Mouse (Mus musculus) layer of hippocampus, adult 11-12 months (tissue): ENCODE measurements around the gene Cerk.
"Not testable (repeated sequence)": the region's sequence is repeated elsewhere in the genome, so short reads cannot be mapped to it uniquely, and the experiment has no call there.

ENCODE experiments used
- DNase-seq: peaks from one replicate; pipeline ENCODE4 v3.0.0; 2022; ENCODE audit warnings: low spot score

Cerk gene

DNA sequence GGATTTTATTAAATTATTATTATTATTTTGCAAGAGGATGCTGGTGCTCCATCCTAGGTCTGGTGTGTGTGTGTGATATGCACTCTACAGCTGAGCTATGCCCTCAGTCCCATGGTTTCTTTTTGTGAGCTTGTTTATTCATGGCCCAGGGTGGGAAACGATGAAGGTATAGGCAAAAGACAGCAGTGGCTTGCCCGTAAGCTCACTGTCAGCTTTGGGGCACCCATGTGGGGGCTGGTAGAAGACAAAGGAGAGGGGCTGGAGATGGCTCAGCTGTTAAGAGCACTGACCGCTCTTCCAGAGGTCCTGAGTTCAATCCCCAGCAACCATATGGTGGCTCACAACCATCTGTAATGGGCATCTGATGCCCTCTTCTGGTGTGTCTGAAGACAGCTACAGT, 4.6 kb downstream of the Cerk start:
- not testable (repeated sequence) for DNase-seq

DNA sequence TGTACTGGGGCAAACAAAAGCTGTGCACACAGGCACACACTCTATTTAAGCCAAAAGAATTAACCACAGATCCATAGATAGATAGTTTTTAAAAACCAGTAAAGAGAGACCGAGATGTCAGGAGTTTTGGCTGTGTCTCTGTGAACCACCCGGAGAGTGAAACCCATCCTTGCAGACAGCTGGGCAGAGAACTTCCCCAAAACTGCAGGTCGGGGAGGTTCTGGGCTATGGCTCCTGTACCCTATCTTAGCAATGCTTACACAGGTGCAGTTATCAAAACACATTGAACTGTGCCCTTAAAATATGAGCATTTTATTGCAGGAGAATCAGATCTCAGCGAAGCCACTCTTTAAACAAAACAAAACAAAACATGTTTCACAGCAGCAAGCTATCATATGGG, 5.5 kb downstream of the Cerk start:
- DNase-seq = no peak

DNA sequence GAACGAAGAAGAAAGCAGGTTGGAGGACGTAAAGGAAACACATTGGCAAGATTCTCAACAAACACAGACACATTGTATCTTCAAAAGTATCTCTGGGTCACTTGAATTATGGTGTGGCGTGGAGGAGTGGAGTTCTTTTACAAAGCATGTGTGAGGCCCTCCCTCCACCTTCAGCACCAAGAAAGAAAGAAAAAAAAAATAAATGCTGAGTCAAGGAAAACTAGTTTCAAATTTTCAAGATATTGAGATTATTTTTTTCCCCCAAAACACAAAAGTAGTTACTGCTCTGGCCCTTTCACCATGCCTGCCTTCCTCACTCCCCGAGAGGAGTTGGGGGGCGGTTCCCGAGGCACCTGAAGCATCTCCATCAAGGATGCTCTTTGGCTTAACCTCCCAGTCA, 7.3 kb downstream of the Cerk start:
- no peak for DNase-seq

DNA sequence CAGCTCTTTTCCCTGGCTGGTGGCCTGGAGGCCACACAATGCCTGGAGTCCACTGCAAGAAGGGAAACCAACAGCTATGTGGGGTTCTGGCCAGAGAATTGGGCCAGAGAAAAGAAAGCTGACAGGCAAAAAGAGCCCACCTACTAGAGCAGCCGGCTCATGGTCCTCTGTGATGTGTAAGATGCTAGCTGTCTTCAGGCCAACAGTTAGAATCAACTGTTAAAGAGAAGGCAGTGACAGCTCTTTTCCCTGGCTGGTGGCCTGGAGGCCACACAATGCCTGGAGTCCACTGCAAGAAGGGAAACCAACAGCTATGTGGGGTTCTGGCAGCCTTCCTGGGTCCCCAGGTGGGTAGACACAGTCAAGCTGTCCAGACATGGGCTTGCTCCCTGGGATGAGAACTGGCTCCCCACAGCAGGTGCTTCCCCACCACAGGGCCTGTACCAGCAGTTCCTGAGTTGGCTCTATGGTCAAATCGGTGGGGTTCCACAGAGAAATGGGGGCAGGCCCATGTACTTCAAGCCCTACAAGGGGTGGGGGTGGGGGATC, 8.2 kb downstream of the Cerk start:
- not testable (repeated sequence) for DNase-seq

DNA sequence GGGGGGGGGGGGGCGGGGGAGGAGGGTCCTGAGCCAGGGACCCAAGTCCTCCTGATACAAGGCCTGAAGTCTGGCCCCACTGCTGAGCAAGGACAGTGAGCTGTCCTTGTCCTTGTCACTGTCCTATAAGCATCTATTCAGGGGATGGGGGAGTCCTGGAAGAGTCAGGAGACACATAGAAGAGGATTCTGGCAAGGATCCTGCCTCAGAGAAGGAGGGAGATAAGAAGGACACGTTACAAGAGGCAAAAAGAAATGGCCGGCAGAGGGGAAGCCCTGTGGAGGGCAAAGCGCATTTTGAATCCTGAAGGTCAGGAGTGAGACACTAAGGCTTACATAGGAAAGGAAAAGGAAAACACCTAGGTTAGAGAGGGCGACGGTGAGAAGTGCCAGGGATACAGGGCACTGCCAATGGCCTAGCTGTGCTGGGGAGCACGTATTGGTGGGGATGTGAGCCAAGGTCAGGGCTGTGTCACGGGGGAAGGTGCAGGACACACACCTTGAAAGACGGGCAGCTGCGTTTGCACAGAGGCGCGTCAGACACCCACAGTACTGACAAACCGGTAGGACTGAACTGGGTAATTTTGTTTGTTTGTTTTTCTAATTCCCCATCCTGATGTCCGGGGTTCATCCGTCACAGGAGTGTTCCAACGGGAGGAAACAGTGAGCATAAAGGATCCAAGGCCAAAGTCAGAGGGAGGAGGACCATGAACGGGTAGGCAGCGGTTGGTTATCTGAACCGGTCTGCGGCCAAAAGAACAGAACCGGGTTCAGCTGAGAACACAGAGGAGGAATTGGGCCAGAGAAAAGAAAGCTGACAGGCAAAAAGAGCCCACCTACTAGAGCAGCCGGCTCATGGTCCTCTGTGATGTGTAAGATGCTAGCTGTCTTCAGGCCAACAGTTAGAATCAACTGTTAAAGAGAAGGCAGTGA, 8.9 kb downstream of the Cerk start:
- DNase-seq = no peak

DNA sequence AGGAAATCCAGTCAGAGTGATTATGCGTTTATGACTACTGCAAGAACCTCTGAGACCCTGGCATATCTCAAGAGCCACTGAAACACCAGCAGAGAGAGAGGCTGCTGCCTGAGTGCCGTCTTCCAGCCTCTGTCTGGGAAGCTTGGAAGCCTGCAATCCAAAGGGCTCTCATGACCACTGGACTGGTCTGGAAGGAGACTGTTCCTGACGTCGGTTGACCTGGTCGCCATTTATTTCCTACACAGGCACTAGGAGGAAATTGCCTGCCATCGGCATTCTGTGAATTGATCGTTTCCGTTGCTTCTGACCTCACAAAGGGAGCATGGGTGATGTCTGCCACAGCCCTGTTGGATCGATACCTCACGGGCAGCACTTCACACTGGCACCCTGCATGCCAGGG, 9.8 kb downstream of the Cerk start:
- no peak for DNase-seq

DNA sequence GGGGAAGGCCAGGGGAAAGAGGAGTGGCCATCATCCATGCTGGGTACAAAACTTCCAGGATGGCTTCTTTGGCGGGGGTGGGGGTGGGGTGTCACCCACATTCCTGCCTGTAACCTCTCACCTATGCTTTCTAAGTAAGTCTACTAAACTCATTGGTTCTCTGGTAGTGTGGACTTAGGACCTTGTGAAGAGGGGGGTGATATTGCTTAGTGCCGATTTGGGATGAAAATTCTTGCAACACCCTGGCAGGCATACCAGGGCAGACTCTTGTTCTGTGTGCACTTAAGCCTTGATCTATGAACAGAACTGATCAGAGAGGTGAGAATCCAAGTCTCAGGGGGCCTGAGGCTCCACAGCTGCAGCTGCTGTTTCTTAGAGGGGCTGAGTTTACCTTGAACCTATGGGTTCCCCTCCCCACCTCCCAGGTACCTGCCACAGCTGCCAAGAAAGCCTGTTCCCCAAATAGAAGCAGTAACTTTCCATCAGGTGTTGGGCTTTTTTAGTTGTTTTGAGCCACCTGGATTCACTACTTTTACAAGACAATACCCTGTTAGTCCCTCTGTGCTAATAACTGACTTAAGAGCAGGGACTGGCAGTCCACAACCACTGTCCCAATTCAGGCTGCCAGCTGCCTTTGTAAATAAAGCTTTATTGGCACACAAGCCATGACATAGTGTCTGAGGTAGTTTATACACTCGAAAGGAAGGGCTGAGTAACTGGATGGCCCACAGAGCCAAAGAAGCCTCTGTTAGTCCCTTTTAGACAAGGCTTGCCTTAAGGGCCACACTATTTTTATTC, 10.5 kb downstream of the Cerk start:
- DNase-seq = no peak

DNA sequence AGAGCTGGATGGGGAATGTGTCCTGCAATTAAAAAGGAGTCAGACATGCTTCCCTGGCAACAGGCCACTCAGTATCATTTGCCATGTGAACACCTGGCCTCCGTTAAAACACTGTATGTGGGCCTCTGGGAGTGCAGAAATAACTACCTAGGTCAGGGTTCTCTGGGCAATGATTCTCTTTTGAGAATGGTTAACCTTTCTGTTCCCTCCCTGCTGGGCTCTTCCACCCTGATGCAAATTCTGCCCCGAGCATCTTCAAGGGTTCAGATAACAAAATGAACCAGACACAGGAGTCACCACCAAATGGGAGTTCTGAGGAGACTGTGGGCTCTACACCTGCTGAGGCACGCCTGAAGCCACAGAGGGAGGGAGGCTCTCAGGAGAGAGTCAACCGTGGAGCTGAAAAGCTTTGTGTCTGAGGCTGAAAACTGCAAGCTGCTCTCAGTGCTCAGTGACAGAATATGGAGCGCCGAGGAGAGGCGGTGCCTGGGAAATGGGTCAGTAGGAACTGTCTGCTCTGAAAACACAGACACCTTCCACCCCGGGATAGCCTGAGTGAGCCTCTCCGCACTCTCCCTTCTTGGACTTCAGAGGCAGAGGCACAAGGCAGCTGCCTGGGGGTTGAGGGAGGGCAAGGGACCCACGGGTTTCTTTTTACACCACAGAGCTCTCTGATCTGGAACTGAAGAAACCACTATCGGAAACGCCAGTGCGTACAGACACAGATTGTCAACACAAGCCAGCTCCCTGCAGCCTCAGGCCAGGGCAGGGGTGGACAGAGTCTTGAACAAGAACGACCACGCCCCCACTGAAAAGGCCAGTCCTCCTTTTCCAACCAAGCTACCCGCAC, 12.6 kb downstream of the Cerk start:
- no peak for DNase-seq

DNA sequence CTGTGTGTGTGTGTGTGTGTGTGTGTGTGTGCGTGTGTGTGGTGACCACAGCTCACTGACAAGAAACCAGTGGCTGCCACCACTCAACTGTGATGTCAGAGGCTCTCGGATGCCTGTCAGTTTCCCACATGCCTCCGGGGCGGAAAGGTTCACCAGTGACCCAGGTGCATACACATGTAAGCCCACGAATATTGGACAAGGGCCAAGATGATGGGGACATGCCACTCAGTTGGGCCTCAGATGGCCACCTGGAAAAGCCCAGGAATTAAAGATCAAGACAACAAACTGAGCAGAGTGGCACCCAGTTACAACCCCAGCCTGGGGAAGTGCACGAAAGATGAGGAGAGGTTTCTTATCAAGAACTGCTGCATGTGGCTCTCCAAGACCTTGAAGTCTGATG, 13.4 kb downstream of the Cerk start:
- no peak for DNase-seq

DNA sequence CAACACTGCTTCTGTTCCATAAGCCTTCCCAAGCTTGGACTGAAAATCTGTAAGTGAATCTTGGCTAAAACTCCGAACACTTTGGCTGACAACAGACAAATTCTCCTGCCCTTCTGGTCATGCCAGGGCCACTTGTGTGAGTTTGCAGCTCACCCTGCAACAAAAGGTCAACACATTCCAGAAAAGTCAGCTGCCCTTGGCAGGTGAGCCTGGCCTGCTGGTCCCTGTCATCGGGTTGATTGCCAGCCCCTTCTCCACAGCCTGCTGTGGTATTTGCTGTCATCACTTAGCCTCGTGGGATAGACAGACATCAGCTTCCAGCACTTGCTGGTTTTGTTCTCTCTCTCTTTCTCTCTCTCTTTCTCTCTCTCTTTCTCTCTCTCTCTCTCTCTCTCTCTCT, 13.8 kb downstream of the Cerk start:
- no peak for DNase-seq

DNA sequence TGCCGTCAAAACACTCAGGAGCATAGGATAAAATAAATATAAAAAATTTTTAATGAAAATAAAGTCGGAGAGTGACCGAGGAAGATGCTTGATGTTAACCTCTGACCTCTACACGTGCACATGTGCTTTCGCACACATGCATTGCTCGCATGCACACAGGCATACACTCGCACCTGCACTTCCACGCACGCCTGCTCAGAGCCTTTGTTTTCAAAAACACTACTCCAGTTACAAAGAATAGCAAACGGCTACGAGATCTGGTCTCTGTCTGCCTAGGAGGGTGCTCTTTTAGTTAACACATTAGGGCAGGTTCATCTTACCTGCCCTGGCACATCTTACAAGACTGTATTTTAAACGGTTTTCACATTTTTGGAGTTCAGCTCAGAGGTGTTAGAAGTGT, 14.6 kb downstream of the Cerk start:
- no peak for DNase-seq

DNA sequence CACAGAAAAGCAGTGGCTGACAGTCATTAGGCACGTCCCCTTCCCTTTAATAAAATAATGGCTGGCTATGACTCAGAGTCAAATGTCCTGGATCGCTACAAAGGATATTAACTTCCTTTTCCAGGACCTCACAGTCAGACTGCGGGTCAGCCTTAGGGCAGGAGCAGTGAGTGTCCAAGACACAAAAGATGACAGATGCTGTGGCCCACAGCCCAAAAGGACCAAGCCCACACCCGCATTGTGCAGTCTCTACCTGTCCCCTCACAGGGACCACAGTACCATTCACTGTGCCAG, 16.2 kb downstream of the Cerk start:
- DNase-seq = no peak

DNA sequence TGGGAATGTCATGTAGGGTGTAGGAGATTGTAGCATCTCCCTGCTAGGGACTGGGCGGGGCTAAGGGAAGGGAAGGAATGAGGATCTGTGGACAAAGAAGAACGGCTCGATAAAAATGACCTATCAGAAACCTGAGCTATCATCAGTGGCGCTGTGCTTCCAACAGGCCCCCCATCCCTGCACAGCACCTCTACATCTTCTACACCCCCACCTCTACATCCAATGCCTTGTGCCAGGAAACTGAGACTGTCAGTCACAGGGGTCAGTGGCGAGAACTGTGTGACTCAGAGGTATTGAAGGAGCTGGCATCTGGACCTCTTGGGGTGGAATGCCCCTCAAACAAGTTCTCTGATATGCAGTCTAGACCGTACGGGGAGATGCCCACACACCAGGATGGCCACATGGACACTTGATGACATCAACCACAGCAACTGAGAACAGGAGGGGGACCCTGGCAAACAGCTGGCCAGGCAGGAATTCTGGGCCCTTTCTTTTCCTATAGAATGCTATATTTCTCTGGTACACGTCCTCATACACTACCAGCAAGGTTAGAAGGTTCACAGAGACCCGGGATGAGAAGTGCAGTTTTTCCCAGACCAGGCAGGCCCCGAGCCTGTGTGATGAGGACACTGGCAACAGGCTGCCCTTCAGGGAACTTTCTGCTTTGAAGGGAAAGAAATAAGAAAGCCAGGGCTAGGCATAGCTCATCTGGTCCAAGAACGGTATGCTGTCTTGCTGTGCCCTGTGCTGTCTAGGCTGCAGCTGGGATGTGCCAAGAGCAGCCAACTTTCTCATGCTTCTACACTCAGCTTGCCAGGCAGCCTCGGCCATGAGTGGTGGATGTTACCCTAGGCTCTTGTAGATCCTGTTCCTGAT, 16.8 kb downstream of the Cerk start:
- DNase-seq = no peak

DNA sequence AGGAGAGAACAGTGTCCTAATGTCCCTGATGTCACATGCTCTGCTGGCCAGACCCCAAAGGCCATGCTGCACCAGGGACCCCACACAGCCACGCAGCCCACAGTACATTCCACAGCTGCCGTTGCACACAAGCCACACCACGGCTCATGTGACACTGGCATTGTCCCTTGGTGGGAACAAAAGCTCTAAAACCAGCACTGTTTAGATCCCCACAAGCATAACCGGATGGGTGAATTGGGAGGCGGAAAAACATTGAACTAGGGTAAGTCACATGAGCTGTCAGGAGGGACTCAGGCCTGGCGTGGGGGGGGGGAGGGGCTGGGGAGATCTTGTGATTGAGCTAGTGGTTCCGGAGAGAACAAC, 17.5 kb downstream of the Cerk start:
- DNase-seq = peak; percentile 78

DNA sequence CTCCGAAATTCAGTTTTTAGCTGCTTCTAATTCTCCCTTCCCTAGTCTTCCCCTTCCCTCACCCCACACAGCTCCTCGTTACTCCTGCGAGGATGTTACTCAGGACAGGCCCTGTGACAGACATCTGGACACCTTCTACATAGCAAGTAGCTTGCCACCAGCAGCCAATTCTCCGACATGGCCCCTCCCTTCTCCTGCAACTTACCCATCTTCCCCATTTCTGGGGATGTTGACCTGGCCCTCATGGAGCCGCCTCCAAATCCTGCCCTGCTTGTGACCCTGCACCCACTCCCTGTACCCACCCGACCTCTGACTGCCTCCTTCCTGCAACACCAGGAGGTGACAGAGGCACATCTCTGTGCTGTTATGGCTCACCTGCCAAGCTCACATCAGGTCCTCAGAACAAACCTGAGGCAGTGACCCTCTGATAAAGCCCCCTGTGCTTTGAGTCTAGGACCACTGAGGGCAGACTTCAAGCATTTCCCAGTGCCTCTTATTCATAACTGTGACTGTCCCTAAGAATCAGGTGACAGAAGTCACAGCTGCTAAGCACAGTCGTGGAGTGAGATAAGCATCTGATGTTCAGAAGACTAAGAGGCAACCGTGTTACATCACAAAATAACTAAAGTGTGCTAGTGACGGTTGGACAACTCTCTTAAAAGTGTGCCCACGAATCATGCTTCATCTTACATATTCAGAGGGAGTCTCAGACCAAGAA, 18.0 kb downstream of the Cerk start:
- DNase-seq = no peak

DNA sequence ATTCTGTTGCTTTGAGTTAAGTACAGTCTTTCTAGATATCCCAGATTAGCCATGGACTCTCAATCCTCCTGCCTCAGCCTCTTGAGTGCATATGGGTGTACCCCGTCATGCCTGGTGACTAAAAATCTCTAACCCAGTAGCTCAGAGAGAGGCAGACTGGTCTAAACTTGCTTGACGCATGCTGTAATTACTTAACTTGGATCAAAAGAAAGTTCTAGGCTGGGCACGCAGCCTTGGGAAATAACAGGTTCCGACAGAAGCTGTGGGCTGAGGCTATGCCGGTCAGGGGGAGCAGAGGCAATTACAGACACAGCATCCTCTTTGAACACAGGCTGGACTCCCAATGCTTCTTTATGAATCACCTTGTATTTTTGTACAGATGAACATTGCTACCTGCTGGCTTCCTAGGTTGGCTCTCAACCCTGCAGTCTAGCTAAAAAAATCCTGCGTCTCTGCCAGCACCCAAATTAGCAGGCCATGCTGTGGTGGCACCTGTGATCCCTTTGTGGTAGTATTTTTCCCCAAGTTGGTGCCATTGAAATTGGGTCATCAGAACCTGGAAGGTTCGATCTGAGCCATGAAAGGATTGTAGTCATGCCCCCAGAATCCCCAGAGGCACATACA, 18.8 kb downstream of the Cerk start:
- DNase-seq = no peak

DNA sequence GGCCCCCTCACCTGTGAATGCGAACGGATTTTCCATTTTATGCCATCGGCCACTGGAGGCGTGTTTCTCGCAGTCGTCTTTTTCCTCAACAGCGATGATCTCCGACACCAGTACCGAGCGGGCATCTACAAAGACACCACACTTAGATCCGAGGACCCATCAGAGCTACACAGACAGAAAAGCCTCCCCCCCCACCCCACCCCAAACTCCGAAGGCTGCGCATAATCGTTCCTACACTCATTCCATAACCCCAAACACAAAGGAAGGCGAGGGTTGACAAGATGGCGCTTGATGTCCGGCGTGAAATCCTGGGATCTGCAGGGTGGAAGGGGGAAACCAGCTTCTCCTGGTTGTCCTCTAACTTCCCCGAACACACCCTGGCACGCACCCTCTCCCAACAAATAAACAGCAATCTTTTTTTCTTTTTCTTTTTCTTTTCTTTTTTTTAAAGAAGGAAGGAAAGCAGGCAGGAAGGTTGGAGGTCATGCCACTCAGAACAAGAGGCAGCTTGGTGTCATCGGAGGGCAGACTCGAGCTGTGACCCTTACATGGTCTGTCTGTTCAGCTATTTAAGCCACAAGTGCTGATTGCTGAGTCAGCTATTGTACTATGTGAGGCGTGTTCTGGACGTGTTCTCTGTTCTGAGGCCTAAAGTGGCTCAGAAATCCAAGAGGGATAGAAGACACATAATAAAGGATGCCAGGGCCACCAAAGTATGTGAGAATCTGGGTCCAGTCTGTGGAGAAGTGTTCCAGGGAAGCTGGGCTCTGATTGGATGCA, 19.9 kb downstream of the Cerk start:
- no peak for DNase-seq

DNA sequence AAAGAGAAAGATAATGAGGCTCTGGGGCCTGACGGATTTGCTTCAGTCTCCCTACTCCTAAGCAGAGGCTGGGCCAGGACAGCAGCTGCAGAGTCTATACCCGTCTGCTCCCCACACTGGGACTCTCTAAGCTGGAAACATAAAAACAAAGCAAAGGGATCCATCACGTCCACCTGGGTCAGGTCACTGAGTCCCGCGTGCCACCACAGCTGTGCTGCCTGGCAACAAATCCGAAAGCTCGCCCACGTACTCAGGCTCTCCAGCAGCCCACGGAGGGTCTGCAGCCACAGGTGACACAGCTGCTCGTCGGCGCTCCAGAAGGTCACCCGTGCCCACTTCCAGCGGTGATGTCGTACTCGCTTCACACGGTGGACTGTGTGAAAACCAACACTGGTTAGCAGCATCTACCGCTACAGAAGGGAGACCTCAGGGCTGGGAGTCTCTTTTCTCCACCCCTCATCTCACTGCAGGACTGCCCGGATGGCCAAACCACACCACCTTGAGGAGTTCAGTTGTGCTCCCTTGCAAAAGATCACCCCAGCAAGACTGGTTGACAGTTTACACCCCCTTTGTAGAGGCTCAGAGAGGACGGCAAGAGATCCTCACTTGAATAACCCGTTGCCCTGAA, 21.1 kb downstream of the Cerk start:
- no peak for DNase-seq

DNA sequence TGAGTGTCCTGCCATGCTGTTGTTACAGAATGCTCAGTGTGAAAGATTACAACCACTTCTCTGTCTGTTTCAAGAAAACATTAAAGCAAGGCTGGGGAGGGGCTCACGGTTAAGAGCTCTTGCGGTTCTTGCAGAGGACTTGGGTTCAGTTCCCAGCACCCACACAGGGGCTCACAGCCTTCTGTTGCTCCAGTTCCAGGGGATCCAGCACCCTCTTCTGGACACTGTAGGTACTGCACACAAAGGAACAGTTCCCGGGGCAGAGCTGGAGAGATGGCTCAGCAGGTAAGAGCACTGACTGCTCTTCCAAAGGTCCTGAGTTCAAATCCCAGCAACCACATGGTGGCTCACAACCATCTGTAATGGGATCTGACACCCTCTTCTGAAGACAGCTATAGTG, 24.1 kb downstream of the Cerk start:
- not testable (repeated sequence) for DNase-seq
